Mouse (Mus musculus) adrenal gland, postnatal 10 days (tissue): ENCODE measurements around the gene Nos1ap. TPM values are rescaled to one million over a fixed set of nuclear protein-coding genes. Genes with fewer than 3 reads are reported as not detected.

ENCODE experiments used
- DNase-seq: peaks from one replicate; pipeline ENCODE4 v3.0.0; 2021; ENCODE audit warnings: mixed read lengths
- total RNA-seq, 2 experiments: library from RNA; stranded (reverse); gene quantifications; 2 replicates each; pipeline ENCODE4 v1.2.3; 2021

The Nos1ap gene
- total RNA-seq, 2 experiments from 2014 or later: 14.5 to 20.1 TPM

GRCm38 (mm10) chr1:170360183-170360915 is 229.3 kb downstream of the Nos1ap start:
- no peak for DNase-seq

DNA sequence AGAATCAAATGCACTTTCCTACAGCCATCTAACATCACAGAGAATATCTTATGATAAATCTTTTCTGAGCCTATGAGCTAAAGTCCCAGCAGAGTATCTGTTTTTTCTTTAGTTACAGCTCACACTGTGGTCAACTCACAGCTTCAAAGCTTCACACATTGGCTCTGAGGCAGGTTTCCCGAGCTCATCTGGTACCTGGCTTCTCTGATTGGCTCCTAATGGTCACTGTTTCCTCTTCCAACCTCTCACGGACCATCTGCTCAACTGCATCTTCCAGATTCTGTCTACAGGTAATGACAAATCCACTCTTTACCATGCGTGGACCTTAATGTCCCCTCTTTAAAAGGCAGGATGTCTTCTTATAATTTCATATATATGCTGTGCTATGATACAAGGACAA is 236.3 kb downstream of the Nos1ap start:
- DNase-seq: no peak

DNA sequence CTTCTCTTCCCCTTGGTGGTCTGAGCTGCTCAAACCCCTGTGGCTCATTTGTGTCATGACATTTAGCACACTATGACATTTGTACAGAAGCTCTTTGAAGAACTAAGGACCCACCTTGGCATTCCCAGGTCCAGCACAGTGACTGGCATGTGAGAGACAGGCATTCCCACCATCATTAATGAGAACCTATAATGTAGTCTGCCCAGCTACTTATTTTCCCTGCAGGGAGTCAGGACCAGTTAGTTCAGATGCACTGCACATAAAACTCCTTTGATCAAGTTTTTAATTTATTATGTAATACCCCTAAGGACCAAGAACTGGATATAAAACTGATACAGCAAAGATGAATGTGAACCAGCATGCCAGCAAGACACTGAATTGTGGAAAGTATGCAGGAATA is 238.6 kb downstream of the Nos1ap start:
- no peak for DNase-seq

DNA sequence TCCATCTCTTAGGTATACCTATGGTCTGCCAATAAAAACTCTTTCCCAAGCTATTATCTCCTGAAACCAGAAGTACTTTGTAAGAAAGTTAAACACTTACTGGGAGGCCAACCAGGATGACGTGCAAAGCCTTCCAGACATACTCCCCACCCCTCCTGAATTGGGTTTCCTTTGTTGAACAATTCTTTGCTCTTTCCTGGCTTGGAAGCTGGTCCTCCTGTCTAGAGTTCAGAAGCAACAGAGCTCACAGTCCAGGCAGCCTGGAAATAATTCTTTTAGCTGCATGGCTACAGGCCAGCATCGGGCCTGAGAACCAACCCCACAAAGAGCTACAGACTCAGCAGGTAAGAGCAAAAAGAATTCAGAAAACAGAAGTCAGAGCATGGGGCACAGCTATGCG is 243.4 kb downstream of the Nos1ap start:
- no peak for DNase-seq

DNA sequence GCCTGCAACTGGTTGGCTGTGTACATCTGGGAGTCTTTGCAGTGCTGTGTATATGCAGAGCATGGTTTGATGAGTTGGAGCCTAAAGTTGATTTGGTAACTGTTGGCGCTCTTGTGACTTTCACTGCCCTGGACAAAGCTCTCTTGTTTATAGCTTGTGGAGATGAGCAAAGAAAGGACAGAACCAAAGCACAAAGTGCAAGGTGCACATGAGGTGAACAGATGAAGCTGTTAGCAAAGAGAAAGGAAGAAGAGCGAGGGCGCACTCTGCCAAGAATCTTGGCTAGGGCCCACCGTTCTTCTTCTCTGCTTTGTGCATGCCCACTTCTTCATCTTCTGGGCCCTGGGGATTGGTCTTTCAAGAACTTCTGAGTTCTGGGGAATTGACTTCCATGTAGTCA is 245.8 kb downstream of the Nos1ap start:
- no peak for DNase-seq

GRCm38 (mm10) chr1:170343081-170343480 is 246.6 kb downstream of the Nos1ap start:
- DNase-seq: no peak

- DNase-seq: no peak
Observed at GRCm38 (mm10) chr1:170339943-170340342, 249.7 kb downstream of the Nos1ap start.

- no peak for DNase-seq
Observed at GRCm38 (mm10) chr1:170332775-170333174, 256.9 kb downstream of the Nos1ap start.

GRCm38 (mm10) chr1:170331926-170332325 is 257.7 kb downstream of the Nos1ap start:
- no peak for DNase-seq

DNA sequence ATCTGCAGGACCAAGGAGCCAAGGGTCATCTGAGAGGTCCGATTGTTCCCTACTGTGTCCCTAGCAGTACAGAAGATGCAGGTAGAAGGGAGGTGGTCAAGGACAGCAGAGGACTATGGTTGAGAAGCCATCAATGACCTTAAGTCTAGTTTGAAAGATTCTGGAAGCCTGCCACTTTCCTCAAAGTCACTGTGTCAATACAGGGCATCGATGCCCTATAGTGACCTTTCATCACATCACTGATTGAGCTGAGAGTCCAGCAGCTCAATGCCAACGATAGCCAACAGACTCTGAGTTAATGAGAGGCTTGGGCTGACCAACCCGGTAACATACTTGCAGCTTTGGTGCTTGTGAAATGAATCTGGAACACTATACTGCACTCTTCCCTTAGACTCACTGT is 264.4 kb downstream of the Nos1ap start:
- DNase-seq: no peak

DNA sequence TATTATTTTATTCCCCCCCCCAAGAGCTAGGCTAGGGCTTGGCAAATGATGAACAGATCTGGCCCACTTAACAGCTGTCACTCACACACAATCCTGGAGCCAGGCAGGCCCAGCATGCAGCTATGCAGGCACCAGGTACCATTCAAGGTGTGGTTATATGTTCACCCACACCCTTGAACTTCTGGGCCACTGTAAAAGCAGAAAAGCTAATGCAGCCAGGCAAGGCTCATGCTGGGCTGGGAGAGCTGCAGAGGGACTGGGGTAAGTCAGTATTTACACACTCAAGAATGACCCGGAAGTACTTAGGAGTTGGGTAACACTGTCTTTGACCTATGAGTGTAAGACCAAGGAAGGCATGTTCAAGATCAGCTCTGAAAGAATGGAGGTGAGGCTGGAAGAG is 265.3 kb downstream of the Nos1ap start:
- no peak for DNase-seq

DNA sequence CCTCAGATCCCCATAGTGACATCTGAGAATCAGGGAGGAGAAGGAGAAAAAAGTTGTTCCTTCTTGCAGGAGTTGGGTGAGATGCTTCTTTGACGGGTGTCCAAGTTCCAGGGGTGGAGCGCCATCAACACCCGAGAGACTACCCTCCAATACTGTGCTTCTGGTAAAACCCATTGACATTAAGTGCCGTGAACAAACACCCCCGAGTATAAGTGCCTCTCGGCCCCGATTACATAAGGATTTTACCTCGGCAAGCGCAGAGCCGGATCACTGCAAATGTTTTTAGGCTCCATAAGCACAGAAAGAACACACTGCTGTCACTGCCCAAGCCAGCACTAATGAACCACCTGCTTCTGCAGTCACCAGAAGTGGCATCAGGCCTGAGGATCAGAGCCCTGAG is 266.7 kb downstream of the Nos1ap start:
- DNase-seq: no peak

- DNase-seq: peak; percentile 19
Observed at GRCm38 (mm10) chr1:170322046-170322445, 267.6 kb downstream of the Nos1ap start.

- DNase-seq: no peak
Observed at GRCm38 (mm10) chr1:170311431-170311830, 278.2 kb downstream of the Nos1ap start.

DNA sequence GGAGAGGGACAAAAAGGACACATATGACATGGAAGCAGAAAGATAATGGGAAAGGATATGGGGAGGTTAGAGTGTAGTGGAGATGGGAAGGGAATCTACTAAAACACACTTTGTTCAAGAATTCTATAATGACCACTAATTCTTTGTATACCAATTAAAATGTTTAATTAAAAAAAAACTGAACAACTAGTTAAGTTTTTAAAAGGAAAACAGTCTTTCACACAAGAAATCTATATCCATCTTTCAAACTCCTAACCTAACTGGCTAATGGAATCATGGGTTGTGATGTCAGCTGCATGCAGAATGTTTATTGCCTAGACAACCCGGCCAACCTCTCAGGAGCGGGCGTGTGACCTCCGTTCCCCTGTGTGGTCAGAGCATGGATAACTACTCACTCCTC is 281.2 kb downstream of the Nos1ap start, which contains the start of gene Spata46:
Gene Spata46, plus strand, starts transcription at position 301 of the 400 bp plus-strand sequence.
- no peak for DNase-seq

- no peak for DNase-seq
Observed at GRCm38 (mm10) chr1:170306232-170306631, 283.4 kb downstream of the Nos1ap start, which contains the start of gene Gm7694. Gm7694 (minus strand) TSS chr1:170306332.

DNA sequence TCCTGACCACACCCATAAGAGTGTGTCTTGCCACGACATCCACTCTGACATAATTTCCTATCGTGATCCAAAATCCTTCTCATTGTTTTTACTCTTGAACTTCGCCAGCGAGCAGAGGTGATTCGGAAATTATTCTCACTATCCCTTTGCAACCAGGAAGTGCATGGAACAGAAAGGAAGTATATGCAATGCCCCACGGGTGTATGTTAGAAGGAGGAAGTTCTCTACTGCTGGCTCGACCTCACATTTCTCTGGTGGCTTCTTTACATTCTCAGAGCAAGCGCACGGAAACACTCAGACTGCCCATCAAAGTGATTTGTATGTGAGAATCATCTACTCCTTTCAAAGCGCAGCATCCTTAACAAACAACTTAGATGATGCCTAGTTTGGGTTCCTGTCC is 284.7 kb downstream of the Nos1ap start:
- no peak for DNase-seq

DNA sequence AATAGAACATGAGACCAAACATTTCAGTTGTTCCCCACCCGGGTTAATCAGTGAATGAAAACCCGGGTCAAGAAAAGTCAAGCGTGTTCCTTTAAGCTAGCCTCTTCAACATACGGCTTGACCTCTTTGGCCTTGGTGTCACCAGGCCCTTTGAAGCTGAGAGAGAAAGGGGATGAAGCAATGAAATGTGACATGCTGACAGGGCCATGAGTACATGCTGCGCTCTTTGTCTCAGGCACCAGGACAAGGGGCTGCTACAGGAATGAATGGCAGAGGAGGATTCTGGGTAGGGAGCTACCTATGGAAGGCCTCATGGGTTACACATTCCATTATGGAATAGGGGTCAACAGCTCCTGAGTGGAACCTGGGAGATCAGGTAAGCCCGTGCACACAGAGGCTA is 286.6 kb downstream of the Nos1ap start:
- DNase-seq: no peak

DNA sequence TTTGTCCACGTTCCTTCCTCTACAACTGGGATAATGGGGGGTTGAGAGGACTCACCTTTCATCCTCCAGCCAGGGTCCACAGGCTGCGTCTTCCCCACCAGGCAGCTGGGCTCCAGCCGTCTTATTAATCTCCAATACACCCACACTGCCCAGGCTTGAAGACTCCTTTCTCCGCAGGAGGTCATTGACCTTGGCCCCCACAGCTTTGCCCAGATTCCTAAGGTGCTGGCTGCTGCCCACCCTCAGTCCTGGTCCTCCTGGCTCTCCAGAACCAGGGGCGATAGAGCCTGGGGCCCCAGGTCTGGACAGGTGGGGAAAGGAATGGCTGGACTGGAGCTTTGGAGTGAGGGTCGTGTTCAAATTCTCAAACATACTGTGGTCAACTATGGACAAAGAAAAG is 287.2 kb downstream of the Nos1ap start:
- DNase-seq: no peak

GRCm38 (mm10) chr1:170301686-170302085 is 288.0 kb downstream of the Nos1ap start:
- DNase-seq: no peak

DNA sequence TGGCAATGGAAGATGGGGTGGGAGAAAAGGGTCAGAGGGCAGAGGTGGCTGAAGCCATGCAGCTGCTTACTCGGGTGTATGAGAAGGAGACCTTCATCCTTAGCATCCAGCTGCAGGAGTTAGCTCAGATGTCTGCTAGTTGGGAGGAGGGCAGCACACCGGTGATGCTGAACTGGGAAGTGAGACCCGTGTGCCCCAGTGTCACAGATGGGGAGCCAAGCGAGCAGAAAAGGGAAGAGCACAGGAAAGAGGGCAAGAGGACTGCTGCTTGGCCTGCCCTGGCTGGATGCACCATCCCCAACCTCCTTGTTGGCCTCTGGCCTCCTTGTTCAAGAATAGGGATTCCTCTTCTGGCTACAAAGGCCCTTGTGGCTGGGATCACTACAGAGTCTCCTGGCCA is 290.2 kb downstream of the Nos1ap start:
- no peak for DNase-seq

DNA sequence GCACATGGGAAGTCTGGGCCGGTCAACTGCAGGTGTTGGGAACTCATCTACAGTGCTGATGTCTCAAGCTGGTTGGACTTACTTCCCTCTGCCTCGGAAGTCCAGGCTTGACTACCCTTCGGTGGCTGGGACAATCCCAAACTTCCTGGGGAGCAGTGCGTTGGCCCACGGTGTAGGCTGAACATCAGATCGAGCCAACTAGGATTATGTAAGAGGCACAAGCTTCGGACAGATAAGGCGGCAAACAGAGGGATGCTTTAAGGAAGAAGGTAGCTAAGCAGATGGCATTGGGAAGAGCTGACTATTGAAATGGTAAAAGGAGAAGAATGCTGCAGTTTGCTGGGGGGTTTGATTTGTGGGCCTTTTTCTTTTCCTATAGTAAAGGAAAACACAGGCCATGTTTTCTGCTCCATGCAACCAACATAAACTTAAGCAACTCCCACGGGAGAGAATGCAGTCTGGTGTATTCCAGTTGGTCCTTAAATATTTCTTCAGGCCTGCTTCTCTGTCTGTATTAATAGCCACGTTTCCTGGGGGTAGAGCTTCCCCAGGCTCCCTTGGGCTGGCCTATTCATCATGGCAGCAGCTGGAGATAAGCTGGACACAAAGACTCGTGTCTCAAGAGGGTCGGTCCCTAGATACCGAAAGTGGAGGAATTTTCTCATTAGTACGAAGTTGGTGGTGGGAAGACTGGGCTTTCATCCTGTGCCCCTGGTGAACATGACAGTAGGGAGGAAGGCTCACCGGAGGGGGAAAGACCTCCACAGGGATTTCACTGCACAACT is 294.7 kb downstream of the Nos1ap start:
- DNase-seq: no peak

GRCm38 (mm10) chr1:170293257-170293656 is 296.4 kb downstream of the Nos1ap start:
- DNase-seq: no peak
